Mouse (Mus musculus) spleen, postnatal 14 days (tissue): ENCODE results near the gene Plod2.

Experiments used
- DNase-seq, 2 experiments: peaks; one replicate each; pipeline ENCODE4 v3.0.0; 2021 to 2022; ENCODE audit warnings: low spot score in 2 of 2

The Plod2 gene

DNA sequence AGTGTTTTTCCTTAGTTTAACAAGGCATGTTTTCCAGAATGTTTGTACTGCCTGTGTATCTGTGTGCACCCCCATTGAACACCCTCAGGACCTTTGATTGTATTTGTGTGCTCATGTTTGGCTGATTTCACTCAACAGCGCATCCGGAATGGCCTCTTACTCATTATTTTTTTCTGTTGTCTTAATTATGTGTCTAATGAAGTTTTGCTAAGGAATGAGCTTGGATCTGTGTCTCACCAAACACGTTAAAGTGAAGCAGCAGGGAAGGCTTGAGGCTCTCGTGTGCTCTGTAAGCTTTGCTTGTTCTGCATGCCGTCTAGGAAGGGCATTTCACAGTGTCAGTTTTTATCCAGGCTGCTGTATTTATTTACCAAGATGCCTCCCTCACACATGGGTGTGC lies 59.5 kb downstream of the Plod2 start:
- DNase-seq = no peak

DNA sequence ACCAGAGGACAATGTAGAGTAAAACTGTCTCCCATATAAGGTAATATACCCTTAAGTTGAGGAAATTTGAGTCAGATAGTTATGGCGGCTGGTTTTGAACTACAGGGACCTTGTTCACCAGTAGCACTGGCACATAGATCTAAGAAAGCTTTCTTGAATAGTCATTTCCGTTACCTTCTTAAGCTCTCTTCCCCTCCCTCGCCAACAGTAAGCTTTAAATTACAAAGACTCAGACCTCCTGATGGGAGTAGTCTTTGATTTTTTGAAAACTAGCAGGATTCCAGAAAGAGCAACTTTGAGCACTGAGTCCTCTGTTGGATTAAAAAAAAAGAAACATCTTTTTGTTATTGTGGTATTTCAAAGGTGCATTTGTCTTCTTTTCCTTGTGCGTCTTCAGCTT lies 61.5 kb downstream of the Plod2 start:
- DNase-seq = no peak

DNA sequence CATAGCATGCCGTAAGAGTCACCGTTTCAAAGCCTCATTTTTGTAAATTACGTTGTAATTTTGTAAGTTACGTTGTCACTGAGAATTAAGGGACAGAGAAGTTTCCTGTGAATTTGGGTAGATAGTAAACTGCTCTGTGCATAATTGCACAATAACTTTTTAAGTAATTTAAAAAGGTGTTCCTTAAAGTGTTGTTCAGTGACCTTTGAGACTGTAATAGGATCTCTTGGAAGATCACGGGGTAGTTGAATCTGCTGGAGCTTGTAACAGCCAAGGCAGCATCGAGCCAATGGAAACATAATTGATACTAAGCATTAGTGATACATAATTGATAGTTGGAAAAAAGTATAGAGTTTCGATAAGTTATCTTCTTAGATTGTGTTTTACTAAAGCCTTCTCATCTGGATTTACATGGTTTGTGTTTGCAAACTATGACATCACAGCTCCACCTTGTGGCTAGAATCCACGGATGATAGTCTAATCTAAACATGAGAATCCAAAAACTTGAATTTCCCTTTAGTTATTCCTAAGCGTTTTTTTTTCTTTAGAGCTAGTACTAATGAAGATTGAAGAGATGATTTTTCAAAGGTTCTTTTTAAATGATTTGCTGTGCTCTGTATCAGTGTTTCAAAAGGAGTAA lies 68.7 kb downstream of the Plod2 start:
- DNase-seq = peak in 1 of 2 experiments; percentile 4

DNA sequence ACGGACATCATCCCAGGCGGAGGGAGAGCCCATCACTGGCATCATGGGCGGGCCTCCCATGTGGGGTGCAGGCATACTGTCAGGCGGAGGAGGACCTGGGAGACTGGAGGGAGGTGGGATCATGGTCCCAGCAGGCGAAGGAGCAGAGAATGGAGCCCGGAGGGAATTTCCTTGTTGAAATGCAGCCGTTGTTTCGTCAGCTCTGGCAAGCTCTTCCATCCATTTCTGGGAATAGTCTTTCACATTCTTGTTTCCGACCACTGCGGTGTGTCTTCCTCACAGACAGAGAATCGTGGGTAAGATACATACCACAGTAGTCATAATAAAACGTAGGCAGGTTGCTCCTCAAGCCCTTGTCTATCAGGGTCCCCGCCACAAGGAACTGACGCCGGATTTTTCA lies 70.6 kb downstream of the Plod2 start:
- DNase-seq = no peak

DNA sequence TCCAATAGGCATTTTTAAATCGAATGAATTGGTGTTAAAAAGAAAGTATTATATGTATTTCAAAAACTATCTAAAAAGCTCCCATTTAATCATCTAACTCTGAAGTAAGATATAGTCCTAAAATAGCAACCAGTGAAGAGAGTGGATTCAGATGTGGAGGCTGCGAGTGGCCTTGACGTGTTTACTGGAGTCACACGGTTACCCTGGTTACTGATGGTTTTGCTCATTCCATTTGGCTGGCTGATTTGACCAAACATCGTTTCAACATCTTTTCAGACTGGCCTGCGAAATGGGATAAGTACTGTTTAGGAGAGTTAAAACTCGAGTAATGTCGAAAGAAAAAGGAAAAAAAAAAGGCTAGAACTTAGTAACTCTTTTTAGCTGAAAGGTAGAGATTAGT lies 71.2 kb downstream of the Plod2 start:
- no peak for DNase-seq

DNA sequence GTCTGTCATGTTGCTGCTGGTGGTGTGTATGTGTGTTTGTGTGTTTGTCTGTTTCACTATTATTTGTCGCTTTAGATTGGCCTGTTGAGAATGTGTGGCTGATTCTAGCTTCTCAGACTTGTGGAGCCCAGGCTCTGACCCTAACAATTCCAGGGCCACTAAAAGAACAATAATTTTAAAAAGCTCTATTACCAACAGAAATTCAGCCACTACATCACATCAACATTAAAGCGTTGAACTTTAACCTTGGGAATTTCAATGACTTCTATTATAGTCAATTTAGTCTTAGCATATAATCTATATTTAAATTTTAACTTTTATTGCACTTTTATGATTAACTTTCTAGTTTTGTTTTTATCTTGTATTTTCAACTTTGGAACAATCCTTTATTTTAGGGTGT lies 74.4 kb downstream of the Plod2 start:
- no peak for DNase-seq

DNA sequence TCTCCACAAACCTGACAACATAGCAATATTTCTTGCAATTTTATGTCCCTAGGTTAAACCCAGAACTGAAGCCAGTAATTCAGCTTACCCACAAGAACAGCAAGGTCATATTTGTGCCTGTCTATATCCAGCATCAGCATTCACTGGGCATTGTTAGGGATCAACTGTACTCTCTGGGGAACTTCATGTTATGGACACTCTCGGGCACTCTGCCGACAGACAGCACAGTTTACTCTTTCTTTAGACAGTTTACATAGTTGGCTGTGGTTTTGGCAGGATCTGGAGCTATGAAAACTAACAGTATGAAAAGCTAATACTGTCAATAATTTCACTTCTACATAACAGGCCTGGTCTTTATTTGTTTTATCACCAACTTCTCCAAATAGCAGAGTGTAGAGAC lies 75.4 kb downstream of the Plod2 start:
- DNase-seq = no peak

DNA sequence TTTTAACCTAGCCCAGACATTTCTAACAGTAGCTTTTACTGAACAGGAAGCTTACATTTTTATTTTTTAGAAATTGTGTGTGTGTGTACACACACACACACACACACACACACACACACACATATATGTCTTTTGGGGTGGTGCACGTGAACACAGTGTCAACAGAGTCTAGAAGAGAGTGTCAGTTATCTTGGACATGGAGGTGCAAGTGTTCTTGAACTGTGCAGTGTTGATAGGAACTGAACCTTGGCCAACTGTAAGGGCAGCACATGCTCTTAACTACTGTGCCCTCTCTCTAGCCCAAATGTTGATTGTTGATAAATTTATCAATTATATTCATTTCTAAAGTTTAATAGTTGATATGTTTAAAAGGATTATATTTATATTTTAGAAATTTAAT lies 78.1 kb downstream of the Plod2 start:
- DNase-seq = no peak

DNA sequence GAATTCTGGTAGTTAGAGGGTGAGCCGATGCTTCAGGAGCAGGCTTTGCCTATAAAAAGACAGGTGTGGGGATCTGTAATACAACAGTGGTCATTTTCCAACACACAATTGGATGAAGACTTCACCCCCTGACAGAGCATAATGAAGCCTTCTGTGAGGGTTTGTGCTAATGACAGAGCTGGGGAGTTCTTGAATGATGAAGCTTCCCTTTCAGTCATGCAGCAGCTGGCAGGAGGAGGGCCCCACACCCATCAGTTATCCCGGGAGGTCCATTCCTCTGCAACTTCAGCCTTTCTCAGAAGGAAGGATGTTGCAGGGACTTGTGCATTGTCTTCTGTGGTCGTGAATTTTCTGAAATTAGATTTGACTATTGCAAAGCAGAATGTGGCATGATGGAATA lies 79.2 kb downstream of the Plod2 start:
- DNase-seq = no peak

DNA sequence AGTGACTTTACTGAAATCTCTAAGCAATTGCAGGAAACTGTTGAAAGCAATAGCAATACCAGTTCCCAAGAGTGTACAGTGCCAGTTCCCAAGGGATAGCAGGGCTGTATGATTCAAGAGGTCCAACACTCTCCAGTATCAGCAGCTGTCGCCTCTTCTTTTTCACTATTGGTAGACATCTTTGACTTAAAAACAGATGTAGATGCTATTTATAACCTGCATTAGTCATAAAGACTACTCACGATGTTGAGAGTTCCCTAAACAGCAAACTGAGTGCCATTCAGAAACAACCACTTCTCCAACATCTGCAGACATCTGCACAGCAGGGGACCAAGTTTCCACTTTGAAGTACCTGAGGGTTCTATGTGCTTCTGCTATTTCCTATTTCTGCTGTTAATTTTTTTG lies 79.9 kb downstream of the Plod2 start:
- DNase-seq = no peak

DNA sequence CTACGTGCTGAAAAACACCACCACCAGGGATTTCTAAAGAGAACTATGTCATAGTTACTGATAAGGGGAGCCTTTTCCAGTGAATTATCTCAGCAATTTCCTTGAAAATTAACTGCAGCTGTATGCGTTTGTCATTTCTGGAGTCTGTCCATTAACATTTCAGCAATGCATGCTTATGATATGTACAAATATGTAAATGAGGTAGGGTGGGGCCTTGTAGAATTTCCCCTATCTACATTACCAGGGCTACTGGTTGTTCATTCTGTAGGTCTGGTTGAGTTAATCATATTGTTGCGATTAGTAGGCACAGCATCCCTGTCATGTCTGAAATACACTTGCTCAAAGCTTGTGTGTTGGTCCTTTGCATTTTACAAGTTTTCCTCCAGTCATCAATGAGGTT lies 92.8 kb downstream of the Plod2 start:
- DNase-seq = no peak

DNA sequence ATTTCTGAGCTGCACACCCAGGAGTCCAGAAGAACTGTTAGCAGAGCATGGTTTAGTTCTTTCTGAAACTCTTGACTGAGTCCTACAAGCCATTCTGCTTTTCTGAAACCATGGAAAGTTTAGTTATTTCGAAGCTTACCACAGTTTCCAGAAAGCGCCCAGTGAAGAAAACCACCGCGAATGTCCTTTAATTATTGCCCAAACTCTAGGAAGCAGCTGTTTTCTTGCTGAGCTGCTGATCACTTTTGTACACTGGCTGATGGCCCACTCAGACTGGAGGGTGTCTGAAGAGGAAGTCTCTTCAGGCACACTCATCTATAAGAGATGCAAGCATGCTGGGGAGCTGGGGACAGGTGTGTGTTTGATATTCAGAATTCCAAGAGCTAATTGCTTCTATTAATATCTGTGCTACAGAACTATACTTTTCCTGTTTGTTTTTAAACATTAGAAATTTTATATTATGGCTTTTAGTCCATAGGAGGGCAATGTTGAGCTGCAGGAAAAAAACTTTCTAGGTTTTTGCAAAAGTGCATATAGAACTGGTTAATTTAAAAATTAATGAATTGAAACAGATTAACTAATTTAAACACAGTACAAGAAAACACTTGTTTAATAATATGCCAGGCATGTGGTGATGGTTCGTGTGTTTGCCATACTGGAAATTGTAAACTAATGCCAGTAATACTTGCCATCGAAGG lies 97.3 kb downstream of the Plod2 start:
- no peak for DNase-seq

DNA sequence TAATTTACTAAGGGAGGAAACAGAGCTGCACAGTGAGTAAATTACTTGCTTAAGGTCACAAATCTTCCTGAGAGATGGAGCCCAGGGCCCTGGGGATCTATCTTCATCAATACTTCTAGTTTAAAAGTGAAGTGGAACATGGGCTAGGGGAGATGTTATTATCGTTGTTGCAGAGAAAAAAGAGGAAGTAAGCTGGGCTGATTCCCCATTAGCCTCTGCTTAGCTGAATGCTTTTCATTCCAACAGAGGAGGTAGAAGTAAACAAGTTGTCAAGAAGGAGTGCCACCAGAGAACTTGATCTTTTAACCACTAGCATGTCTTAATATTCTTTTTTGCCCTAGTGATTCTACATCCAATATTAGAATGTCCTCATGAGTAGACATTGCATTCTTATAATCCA lies 99.7 kb downstream of the Plod2 start:
- DNase-seq = no peak
